Mouse (Mus musculus) C2C12 (cell line): ENCODE data around the gene Bscl2. TPM values are rescaled to one million over a fixed set of nuclear protein-coding genes. Genes with fewer than 3 reads are reported as not detected.

ENCODE experiments used
- H3K27me3 ChIP-seq: one replicate; pipeline ENCODE4 v1.6.1; 2011; ENCODE audit not compliant: control insufficient read depth, insufficient read depth, insufficient read length
- H3K36me3 ChIP-seq: one replicate; pipeline ENCODE4 v1.6.1; 2011; ENCODE audit not compliant: control insufficient read depth, insufficient read depth
- H3K4me3 ChIP-seq: one replicate; pipeline ENCODE4 v1.5.1; 2011; ENCODE audit warnings: mild to moderate bottlenecking, control low read depth; ENCODE audit not compliant: poor library complexity, insufficient read depth, severe bottlenecking
- H3K79me2 ChIP-seq: one replicate; pipeline ENCODE4 v1.6.1; 2011; ENCODE audit not compliant: control insufficient read depth, insufficient read depth
- H3K79me3 ChIP-seq: one replicate; pipeline ENCODE4 v1.6.1; 2011; ENCODE audit warnings: low read depth, control low read depth
- H3ac ChIP-seq: one replicate; pipeline ENCODE3; 2011; ENCODE audit warnings: low read depth; ENCODE audit not compliant: control insufficient read depth, insufficient read length
- CEBPB ChIP-seq: IDR thresholded peaks from one replicate; pipeline ENCODE4 v1.6.1; 2011; ENCODE audit warnings: low read depth, mild to moderate bottlenecking, control low read depth, moderate library complexity
- CTCF ChIP-seq: IDR thresholded peaks from one replicate; pipeline ENCODE4 v1.5.1; 2011; ENCODE audit not compliant: control insufficient read depth, insufficient read depth, insufficient read length
- FOSL1 ChIP-seq: IDR thresholded peaks from one replicate; pipeline ENCODE4 v1.8.0; 2011; ENCODE audit warnings: mild to moderate bottlenecking, low read length; ENCODE audit not compliant: poor library complexity, insufficient read depth, severe bottlenecking
- MAX ChIP-seq: IDR thresholded peaks from one replicate; pipeline ENCODE4 v1.6.1; 2011; ENCODE audit warnings: mild to moderate bottlenecking, control low read depth
- MYOD1 ChIP-seq: IDR thresholded peaks from one replicate; pipeline ENCODE4 v1.6.1; 2011; ENCODE audit warnings: low read depth; ENCODE audit not compliant: control insufficient read depth, insufficient read length
- MYOG ChIP-seq: IDR thresholded peaks from one replicate; pipeline ENCODE4 v1.6.1; 2011; ENCODE audit not compliant: control insufficient read depth, insufficient read length; ENCODE audit errors: extremely low read depth
- USF1 ChIP-seq: IDR thresholded peaks from one replicate; pipeline ENCODE4 v1.6.1; 2011; ENCODE audit warnings: low read depth, mild to moderate bottlenecking, control low read depth, moderate library complexity
- polyA plus RNA-seq: library from polyadenylated mRNA; unstranded; fragments of >200 nt; fragmentation: generic; extraction: Trizol; gene quantifications from one replicate; pipeline ENCODE4 v1.2.1, GENCODE M21; 2012; ENCODE audit warnings: missing spikeins

Bscl2 gene
- polyA plus RNA-seq, 1 experiment, result 5.4 TPM

- peaks cover 10% of the 10 kb centered on the region for H3K79me2 ChIP-seq
- H3K36me3 ChIP-seq, result peaks cover 27% of the 10 kb centered on the region
- TF ChIP-seq USF1, result no peak
- no peak for TF ChIP-seq MYOD1
- no peak for TF ChIP-seq CEBPB
- no peak for TF ChIP-seq FOSL1
- no peak for TF ChIP-seq CTCF
- no peak for TF ChIP-seq MYOG
- TF ChIP-seq MAX, result peak; percentile 27
- peaks cover 12% of the 10 kb centered on the region for H3K79me3 ChIP-seq
- peak within 1 kb of the TSS; percentile 87 for H3ac ChIP-seq
- peak within 1 kb of the TSS; percentile 51 for H3K4me3 ChIP-seq
- no peaks in the 10 kb centered on the region for H3K27me3 ChIP-seq
Observed at GRCm38 (mm10) chr19:8802130-8802821, 35.0 kb upstream of the Bscl2 start, which contains the start of gene Zbtb3. Zbtb3 (plus strand) TSS chr19:8802555.

- Histone ChIP-seq H3K36me3 (peaks cover 32% of the 10 kb centered on the region), H3K27me3 (no peaks in the 10 kb centered on the region), H3ac (peak overlapping the region; percentile 33), H3K4me3 (peak overlapping the region; percentile 51), H3K79me2 (peaks cover under 1% of the 10 kb centered on the region), H3K79me3 (peaks cover 5% of the 10 kb centered on the region)
- TF ChIP-seq MAX (peak; percentile 17), FOSL1 (no peak)
Observed at GRCm38 (mm10) chr19:8803204-8803780, 34.0 kb upstream of the Bscl2 start.

- Histone ChIP-seq H3K4me3 (no peak overlapping the region), H3K79me3 (peaks cover 5% of the 10 kb centered on the region)
Observed at GRCm38 (mm10) chr19:8803879-8804660, 33.2 kb upstream of the Bscl2 start.

GRCm38 (mm10) chr19:8806810-8807209 lies 30.5 kb upstream of the Bscl2 start:
- TF ChIP-seq USF1 (no peak), FOSL1 (no peak), CEBPB (no peak), MYOD1 (no peak), MYOG (no peak), MAX (no peak), CTCF (no peak)
- Histone ChIP-seq H3K4me3 (no peak overlapping the region), H3ac (no peak overlapping the region), H3K79me3 (peaks cover 10% of the 10 kb centered on the region), H3K36me3 (peaks cover 67% of the 10 kb centered on the region), H3K79me2 (peaks cover 7% of the 10 kb centered on the region), H3K27me3 (no peaks in the 10 kb centered on the region)

More at GRCm38 (mm10) chr19:8803879-8804660, 33.2 kb upstream of the Bscl2 start:
- Histone ChIP-seq H3K79me2 (no peaks in the 10 kb centered on the region), H3K27me3 (no peaks in the 10 kb centered on the region), H3K36me3 (peaks cover 40% of the 10 kb centered on the region), H3ac (no peak overlapping the region)
- TF ChIP-seq CEBPB (no peak), CTCF (no peak), USF1 (no peak), FOSL1 (no peak), MYOG (no peak), MYOD1 (no peak), MAX (no peak)

- TF ChIP-seq MYOG, result no peak
- no peak for TF ChIP-seq CEBPB
- no peak for TF ChIP-seq USF1
- TF ChIP-seq MAX, result no peak
- no peak for TF ChIP-seq FOSL1
- Histone ChIP-seq H3K79me2 (peaks cover 77% of the 10 kb centered on the region), H3K36me3 (peaks cover 61% of the 10 kb centered on the region), H3K4me3 (no peak overlapping the region), H3K79me3 (peaks cover 46% of the 10 kb centered on the region), H3ac (no peak overlapping the region), H3K27me3 (no peaks in the 10 kb centered on the region)
Observed at GRCm38 (mm10) chr19:8815812-8816211, 21.5 kb upstream of the Bscl2 start.

- Histone ChIP-seq H3ac (peak overlapping the region; percentile 28), H3K36me3 (peaks cover 56% of the 10 kb centered on the region), H3K27me3 (no peaks in the 10 kb centered on the region), H3K79me2 (peaks cover 88% of the 10 kb centered on the region), H3K4me3 (no peak overlapping the region), H3K79me3 (peaks cover 52% of the 10 kb centered on the region)
- no peak for TF ChIP-seq FOSL1
- TF ChIP-seq MYOG, result no peak
- no peak for TF ChIP-seq USF1
- TF ChIP-seq MYOD1, result no peak
- TF ChIP-seq CEBPB, result no peak
- no peak for TF ChIP-seq CTCF
- no peak for TF ChIP-seq MAX
Observed at GRCm38 (mm10) chr19:8817001-8817400, 20.3 kb upstream of the Bscl2 start.
